Mouse (Mus musculus) adrenal gland, adult (tissue): ENCODE results near the gene Cpsf4l.

ENCODE experiments used
- DNase-seq, 2 experiments: peaks; one replicate each; pipeline ENCODE4 v3.0.0; 2022 to 2023; ENCODE audit warnings: low spot score in 1 of 2; ENCODE audit not compliant: inconsistent age in 2 of 2

Gene Cpsf4l

DNA sequence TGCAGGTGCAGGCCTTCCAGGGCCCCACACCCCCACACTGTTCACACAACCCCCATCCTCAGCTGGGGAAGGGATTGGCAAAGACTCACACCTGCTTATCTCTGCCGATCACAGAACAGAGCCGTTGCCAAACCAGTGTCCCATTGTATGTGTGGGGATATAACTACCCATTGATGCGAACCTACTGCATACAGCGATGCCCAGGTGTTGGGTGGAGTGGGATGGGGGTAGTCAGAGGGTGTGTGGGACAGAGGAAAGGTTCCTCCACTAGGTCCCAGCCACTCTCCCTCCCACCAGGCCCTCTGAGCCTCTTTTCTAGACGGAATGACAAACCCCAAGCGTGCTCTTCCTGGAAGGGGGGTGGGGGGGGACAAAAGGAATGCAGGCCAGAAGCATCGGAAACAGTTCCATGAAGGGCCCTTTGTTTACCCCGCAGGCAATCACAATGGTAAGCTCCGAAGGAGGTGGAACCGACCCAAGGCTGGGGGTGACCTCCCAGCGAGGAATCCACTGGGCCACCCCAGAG lies at the start of gene Cpsf4l:
Cpsf4l (minus strand) TSS at position 287 of the 526 bp plus-strand sequence.
- DNase-seq = no peak

DNA sequence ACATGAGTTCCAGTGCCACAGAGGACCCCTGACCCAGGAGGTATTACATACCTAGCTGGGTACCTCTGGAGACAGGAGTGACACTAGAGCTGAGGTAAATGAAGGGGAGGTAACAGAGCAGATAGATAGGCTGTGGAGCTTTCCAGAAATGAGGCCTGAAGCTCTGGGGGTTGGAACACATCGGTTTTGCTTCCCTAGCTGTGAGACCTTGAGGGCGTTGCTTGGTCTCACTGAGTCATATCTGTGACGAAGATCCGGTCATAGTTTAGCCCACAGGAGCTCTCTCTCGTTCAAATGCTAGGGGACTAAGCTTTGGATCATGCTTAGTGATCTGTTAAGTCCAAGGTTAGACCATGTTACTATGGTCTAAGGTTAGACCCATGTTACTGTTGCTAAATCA lies 49.0 kb upstream of the Cpsf4l start:
- peak in 1 of 2 experiments; percentile 70 for DNase-seq

DNA sequence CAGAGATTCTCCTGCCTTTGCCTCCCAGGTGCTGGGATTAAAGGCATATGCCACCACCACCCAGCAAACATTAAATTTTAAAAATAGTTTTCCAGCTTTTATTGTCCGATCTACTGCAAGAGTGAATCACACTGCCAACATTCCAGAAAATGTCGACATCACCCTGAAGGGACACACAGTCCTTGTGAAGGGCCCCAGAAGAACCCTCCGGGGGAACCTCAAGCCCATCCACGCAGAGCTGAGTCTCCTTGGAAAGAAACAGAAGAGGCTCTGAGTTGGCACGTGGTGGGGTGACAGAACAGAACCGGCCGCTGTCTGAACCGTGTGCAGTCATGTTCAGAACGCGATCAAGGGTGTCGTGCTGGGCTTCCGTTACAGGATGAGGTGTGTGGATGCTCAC lies 46.8 kb upstream of the Cpsf4l start:
- peak; percentile 57 to 68 for DNase-seq

DNA sequence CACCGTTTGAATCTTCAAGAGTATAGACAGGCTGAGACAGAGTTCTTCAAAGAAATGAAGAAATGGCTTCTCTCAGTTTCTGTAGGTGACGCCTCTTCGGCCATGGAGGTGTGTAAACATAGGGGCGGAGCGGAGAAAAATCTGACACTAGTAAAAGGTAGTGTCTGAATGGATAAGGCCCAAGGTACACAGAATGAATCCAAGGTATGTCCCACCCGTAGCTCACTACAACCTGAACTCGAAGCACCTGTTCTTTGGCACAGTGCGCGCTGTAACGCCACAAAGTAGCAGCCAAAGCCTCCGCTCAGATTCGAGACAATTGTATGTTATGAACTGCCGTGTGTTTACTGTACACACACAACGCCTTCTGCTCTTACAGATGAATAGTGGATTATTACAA lies 46.1 kb upstream of the Cpsf4l start:
- no peak for DNase-seq

DNA sequence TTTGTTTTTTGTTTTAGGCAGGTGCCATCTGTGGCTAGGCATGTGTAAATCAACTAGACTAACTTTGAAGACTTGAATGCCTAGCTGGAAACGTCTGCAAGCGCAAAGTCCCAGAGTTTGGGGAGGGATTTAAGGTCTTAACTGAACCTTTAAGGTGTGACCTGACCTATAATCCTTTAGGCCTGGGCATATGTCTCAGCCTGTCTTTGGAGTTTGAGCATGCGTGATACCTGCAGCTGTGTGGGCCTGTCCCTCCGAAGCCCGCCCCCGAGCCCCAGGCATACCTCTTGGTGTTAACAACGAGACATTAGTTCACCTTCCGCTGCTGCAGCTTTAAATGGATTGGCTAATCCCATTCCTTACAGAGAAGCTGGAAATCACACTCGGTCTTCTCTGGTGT lies 45.0 kb upstream of the Cpsf4l start:
- no peak for DNase-seq

DNA sequence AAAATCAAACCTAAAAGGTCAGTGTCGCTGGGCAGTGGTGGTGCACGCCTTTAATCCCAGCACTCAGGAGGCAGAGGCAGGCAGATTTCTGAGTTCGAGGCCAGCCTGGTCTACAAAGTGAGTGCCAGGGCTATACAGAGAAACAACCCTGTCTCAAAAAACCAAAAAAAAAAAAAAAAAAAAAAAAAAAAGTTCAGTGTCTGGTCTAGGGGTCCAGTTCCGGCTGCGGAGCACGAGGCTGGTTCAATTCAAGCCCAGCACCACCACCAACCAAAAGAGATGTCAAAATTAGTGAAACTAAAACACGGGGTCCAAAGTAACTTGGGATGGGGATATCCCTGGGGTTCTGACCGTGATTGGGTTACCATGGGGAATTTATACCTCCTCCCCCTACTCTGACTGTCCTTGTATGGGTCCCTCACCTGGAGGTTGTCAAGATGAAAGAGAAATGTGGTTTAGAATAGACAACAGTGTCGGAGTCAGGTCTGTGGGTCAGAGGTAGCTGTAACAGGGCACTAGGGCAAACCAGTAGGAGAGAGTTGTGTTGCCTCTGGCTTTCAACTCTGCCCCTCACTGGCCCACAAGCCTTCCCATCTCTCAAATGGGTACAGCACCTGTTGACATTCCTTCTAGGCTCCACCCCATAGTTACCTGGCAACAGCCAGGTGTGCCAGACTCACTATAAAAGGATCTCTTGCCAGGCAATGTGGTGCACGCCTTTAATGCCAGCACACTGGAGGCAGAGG lies 43.0 kb upstream of the Cpsf4l start:
- no peak for DNase-seq

DNA sequence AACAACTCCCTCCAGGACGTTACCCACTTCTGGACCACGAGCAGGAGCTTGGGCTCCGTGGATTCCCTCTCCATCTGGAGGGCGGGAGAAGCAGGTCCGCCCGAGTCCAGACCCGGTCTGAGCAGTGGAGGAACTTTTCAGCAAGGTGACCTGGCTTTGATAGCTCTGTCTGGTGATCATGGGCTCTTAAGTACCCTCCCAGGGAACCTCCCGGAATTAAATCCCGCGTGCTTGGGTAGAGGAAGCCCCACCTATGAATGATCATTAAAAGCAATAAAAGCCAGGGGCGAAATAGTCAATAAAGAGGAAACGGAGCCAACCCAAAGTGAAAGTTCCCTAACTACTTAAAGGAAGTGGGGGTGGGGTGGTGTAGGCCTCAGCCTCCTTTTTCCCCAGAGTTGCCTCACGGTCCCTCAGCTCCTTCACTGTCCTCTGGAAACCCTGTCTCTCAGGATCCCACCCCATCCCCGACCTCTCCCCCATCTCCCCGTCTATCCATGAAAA lies 42.4 kb upstream of the Cpsf4l start:
- no peak for DNase-seq

DNA sequence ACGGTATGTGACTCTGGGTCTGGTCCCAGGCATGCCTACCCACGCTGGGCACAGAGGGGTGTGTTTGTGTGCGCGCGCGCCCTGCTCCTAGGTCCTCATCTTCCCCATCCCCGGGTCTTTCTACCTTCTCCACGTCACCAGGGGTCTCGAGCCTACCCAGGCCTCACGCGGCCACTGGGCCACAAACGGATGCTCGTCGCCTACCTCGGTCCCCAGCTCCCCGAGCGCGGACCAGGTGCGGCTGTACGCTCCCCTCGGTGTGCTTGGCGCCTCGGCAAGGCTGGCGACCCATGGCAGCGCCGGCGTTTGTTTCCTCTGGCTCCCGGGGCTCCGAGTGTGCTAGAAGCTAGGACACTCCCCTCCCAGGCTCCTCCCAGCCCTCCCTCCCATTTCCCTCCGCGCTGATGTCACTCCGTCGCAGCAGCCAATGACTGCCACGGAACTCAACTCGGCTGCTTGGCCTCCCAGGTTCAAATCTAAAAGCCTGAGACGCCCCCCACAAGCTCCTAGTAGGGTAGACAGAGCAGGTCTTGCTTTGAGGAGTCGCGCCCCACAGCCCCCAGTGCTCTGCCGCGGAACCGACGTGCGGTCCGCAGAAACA lies 41.8 kb upstream of the Cpsf4l start, which contains the start of gene Cdc42ep4:
Cdc42ep4 (minus strand) TSS at position 398 of the 601 bp plus-strand sequence.
- peak; percentile 90 to 97 for DNase-seq

DNA sequence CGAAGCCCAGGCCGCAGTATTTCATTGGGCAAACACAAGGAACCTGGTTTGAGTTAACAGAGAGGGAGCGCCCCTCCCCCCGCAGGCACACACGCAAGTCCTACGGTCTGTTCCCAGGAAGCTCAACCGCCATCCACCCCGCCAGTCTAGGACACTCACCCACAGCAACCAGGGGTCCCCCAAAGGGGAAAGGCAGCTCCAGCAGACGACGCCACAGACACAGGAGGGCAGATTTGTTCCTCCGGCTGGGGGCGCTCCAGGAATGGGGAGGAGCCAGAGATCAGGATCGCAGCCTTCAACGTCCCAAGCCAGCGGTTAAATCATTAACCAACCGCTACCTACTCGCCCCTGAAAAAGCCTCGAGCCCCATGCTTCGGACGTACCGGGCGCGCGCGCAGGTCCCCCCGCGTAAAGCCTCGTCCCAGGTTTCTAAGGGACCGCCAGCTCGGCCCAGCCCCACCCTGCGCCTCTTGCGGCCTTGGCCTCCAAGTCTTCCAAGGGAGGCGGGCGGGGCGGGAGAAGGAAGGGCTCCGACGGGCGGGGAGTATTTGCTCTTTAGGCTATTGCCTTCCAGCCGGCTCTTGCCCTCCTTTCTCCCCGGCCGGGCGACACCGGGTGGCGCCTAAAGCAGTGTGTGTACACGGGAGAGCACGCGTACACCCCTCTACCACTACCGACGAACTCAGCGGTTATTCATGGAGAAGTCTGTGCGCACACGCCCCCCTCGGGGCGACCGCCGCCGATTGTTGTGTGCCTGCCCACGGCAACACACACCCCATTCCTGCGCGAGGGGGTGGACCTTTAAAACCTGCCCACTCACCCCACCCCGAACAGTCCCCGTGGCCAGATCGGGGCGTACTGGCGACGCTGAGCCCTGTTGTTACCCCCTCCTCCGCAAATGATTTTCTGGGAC lies 41.0 kb upstream of the Cpsf4l start:
- DNase-seq = peak; percentile 86 to 96

DNA sequence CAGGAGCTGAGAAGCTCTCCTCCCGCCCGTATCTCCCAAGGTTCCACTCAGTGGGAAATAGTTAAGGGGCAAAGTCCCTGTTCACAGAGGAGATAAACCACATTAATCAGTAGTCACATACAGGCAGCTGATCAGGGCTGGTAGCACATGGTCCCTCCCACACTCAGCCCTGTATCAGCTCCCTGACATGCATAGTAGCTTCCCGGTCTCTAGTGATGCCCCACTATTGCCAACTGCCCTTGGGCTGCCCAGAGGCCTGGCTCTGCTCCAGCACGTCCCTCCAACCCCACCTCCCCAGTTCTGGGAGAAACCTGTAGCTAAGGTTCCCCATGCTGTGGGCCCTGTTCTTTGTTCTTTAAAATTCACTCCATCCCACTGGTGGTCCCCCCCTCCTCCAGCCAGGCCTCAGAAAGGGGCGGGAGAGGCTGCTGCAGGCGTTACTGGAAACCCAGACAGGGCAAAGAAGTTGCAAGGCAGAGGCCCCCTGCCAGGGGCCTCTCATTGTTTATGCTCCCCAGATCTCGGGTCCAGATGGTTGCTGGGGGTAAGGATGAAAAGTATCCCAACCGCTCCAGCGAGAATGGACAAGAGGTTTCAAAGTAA lies 40.0 kb upstream of the Cpsf4l start:
- peak; percentile 56 to 83 for DNase-seq

DNA sequence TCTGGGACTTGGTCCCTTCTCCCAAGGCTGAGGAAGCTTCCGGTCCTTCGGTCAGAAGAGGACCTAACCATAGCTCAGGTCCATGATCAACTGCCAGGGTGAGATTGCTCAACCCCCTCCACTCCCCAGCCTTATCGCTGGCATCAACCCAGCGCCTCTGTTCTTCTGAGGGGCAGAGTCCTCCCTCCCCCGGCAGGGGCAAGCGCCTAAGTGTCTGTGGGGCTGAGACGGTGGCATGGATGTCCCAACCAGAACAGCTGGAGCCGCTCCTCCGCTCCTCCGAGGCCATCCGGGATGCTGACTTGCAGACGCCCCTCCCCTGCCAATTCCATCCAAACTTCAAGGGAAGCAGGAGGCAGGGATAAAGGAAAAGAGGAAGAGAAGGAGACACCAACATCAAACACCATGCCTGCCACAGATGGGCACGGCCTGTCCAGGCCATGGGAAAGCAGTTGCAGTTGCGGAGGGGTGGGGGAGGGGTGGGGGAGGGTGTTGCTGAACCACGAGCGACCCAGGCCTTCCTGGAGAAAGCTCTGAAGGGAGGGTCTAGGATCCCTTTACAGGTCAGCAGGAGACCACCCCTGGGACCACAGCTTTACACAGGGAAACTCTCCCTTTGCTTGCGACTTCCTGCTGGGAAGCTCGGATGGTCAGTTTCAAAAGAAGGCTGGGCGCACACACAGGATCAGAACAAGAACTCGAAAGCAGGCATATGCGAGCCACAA lies 39.1 kb upstream of the Cpsf4l start:
- DNase-seq = peak; percentile 82 to 93

DNA sequence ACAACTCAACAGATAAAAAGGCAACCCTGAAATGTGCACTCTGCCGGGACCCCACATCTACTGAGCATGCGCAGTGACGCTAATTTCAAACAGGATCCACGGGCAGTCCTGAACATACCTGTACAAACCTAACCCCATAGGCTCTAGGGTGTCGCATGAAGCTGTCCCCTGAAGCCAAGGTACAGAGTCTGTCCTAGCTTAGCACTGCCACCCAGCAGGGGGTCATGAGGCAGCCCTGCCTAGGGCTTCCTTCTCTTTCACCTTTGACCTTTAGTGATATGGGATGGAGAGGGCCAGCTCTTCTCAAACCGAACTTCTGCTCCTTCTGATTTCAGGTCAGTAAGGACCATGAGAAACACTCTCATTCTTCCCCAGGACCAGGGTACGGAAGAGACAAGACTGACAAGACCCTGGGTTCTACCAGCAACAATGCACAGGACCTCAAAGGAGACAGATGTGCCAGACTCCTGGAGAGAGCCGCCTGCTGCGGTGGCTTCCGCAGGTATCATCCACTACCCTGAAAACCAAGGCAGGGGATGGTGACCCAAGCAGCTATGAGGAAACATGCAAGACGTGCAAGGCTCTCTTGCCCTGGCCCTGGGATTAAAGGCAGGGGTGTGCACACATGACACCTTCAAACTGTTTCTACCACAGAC lies 38.0 kb upstream of the Cpsf4l start:
- DNase-seq = peak in 1 of 2 experiments; percentile 58

DNA sequence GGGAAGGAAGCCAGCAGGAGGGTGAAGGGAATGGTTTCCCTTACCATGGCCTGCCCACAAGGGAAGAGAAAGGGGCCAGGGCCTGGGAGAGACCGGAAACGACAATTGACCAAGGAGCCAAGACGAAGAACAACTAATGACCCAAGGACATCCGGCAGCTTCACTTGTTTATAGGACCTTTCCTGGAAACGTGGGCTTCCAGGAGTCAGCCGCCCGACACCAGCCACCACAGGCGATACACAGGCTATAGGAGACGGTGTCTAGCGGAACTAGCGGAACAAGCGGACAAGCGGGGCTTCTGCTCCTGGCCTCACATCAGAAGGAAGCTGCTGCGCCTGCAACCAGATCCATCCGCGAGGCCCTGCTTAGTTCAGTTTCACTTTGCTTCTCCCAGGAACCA lies 37.2 kb upstream of the Cpsf4l start:
- peak; percentile 64 to 82 for DNase-seq

DNA sequence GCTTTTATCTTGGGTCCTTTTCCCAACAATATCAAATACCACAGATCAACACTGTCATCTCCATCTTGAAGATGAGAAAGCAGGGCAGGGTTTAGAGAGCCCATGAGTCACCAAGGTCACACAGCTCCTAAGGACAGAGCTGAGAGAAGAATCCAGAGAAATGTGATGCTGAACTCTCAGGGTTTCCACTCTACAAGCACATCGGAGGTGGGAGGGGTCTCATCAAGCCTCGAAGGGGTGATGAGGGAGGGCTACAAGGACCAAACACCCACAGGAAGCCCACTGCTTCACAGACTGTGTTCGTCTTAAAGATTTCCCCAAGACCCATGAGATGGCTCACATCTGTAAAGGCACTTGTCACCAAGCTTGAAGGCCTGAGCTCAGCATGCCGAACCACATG lies 36.1 kb upstream of the Cpsf4l start:
- DNase-seq = peak; percentile 70 to 88

DNA sequence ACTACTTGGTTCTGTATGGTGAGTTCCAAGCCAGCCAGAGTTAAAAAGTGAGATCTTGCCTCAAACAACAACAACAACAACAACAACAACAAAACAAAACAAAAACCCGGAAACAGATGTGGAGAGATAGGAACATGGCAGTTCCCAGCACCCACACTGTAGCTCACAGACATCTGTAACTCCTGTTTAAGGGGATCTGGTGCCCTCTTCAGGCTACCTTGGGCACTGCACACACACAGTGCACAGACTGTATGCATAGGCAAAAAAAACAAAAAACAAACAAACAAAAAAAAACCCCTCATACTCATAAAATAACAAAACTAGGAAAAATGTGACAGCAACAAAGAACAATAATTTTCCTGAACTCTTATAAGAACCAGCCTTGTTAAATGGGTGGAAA lies 33.2 kb upstream of the Cpsf4l start:
- no peak for DNase-seq

DNA sequence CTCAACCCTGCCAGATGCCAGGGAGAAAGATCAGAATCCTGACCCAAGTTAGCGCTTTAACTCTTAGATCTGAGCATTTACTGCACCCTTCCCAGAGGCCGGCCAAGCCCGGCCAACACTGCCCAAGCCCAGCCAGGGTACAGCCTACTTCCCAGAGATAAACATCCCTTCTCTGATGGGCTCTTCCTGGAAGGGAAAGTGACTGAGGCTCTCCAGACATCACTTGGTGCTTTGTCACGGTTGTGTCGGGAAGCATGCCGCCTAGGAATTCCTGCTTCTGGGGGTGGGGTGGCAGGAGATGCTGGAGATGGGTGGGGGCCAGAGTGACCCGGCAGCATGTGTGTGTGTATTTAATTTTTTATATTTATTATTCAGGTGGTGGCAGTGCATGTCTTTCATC lies 30.3 kb upstream of the Cpsf4l start:
- DNase-seq = peak in 1 of 2 experiments; percentile 62

DNA sequence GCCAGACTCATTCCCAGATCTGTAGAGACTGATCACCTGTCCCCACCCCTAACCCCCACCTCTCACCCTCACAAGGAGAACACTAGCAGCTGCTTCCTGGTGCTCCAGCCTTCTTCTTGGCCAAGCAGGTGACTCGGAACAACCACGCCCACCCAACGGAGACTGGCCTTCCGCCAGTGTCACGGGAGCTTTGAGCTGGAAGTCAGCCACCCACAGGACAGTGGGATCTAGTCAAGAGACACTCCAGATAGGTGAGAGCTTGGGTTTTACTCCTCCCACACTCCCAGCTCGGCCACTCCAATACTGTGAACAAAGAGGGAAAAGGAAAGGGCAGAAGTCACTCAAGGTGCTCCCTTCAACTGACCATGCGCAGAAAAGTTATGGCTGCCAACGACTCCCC lies 29.4 kb upstream of the Cpsf4l start:
- peak in 1 of 2 experiments; percentile 63 for DNase-seq

DNA sequence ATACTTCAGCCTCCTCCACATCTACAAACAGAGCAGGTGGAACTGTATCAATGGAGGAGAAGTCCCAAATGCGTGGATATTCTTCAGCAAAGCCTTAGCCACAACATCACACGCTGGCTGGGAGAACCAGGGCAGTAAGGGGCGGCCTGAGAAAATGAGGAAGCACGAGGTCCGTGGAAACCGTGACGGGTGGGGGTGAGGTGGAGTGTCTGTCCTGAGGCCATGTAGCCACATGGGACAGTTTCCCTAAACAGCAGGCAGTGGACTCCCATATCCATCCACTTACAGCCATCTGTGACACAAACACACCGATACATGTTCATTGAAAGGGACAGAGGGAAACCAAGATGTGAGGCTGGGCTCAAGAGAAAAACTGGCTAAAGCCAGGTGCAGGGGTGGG lies 28.1 kb upstream of the Cpsf4l start:
- DNase-seq = no peak

DNA sequence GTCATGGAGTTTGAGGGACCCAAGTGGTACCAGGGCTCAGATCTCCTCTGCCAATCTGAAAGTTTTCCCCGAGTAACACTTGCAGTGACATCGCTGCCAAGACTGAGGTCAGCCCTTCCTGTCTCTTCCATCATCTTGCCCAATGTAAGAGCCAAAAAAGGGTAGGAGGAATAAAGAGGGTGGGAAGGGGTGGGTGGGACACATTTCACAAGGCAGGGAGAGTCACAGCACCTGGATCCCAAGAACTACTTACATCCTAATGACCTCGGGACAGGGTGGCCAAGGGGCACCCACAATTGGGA lies 27.7 kb upstream of the Cpsf4l start:
- no peak for DNase-seq
